Comparison of ENCODE assay signal across 20 mouse cellular contexts in genomic region chr5:24404594-24405360, GRCm38 (mm10). TPM values are rescaled to one million over a fixed set of nuclear protein-coding genes. Genes with fewer than 3 reads are reported as not detected.
A peak's percentile ranks its signal among the peaks of the same experiment; 100 is the strongest.
DNase-seq lines count a peak whose midpoint lies in the region; ATAC-seq and TF ChIP-seq lines count a peak whose summit lies in the region.
"Had no signal": no experiment of that assay in that cellular context is flagged by ENCODE, and none has a peak within 500 bp of the region (broad histone marks: within the 10 kb centered on the region; RNA-seq: fewer than 3 reads in every experiment).

No protein-coding gene starts in this region.

- intact Hi-C loops in gastrocnemius, adult 2 months (cut with DNase I): no loop called here
- intact Hi-C loops in heart, adult 2 months (cut with DNase I): no loop called here

- H3K27ac ChIP-seq in olfactory bulb, adult 2 months (ENCODE audit: insufficient read depth, low read depth, low read length): peak overlapping the region; percentile 42; the same call in 1 of the 2 replicates
- no peak overlapping the region for H3K27ac ChIP-seq in gastrocnemius, adult 2 months
- H3K27ac ChIP-seq in heart, adult 2 months: no peak overlapping the region
- H3K27ac ChIP-seq: heart, embryonic 13.5 days; hindbrain, postnatal 0 days; limb, embryonic 10.5 days; liver, embryonic 15.5 days; midbrain, embryonic 10.5 days; neural tube, embryonic 13.5 days had no signal

- H3K36me3 ChIP-seq in heart, adult 2 months (ENCODE audit: control insufficient read depth, insufficient read depth, low read length): no peaks in the 10 kb centered on the region

- no peak for TF ChIP-seq EP300 in heart, adult 2 months (IDR thresholded peaks at IDR 0.05; ENCODE audit: insufficient read depth, low read depth, low read length)

- peaks cover 24% of the 10 kb centered on the region for H3K4me1 ChIP-seq in olfactory bulb, adult 2 months (ENCODE audit: control insufficient read depth, insufficient read depth, low read length)
- H3K4me1 ChIP-seq in heart, adult 2 months (ENCODE audit: control insufficient read depth, insufficient read depth, low read length): no peaks in the 10 kb centered on the region; the same call in 1 of the 2 replicates
- H3K4me1 ChIP-seq: heart, embryonic 13.5 days had no signal

- H3K4me3 ChIP-seq in olfactory bulb, adult 2 months (ENCODE audit: insufficient read depth, low read depth, low read length): no peak overlapping the region
- H3K4me3 ChIP-seq in gastrocnemius, adult 2 months: no peak overlapping the region
- H3K4me3 ChIP-seq in heart, adult 2 months: no peak overlapping the region
- H3K4me3 ChIP-seq: heart, embryonic 13.5 days; limb, embryonic 10.5 days; liver, embryonic 15.5 days; midbrain, embryonic 10.5 days; neural tube, embryonic 13.5 days had no signal

- H3K9ac ChIP-seq in heart, adult 2 months (ENCODE audit: low read depth, low read length): no peak overlapping the region
- H3K9ac ChIP-seq: heart, embryonic 13.5 days; liver, embryonic 15.5 days; neural tube, embryonic 13.5 days had no signal

- DNase-seq in cerebellum, adult 9-10 months: peak; percentile 26
- DNase-seq in cerebellum, adult 8-10 months: no peak
- peak; percentile 29 for DNase-seq in right cerebral cortex, adult 18-20 months
- no peak for DNase-seq in right cerebral cortex, postnatal 4 days
- DNase-seq in gastrocnemius, adult 2 months: no peak
- DNase-seq in heart, adult 2 months: no peak
- DNase-seq: adrenal gland, postnatal 25 days; cerebellum, postnatal 10 days; heart, postnatal 36 days; kidney, adult 11 months; kidney, postnatal 25 days had no signal

- WGBS in olfactory bulb, adult 2 months: 42% methylated on average over 6 of the region's 6 CpGs
- 67% methylated on average over 6 of the region's 6 CpGs for WGBS in heart, adult 2 months

- no peak for TF ChIP-seq POLR2A in olfactory bulb, adult 2 months (IDR thresholded peaks at IDR 0.05; ENCODE audit: insufficient read depth, low read depth, low read length)
- TF ChIP-seq POLR2A in heart, adult 2 months (IDR thresholded peaks at IDR 0.05; ENCODE audit: insufficient read depth, low read depth, low read length): no peak

- peak; percentile 40; the same call in 1 of the 2 replicates for ATAC-seq in common myeloid progenitor, adult 5-6 weeks (replicated peaks; ENCODE audit: low read depth, poor library complexity, severe bottlenecking)
- ATAC-seq: forebrain, embryonic 14.5 days; hindbrain, postnatal 0 days had no signal

- no peaks in the 10 kb centered on the region for H3K27me3 ChIP-seq in heart, adult 2 months (ENCODE audit: control insufficient read depth, insufficient read depth, low read length)
- H3K27me3 ChIP-seq: heart, embryonic 13.5 days; liver, embryonic 15.5 days; neural tube, embryonic 13.5 days had no signal

- TF ChIP-seq CTCF in olfactory bulb, adult 2 months (IDR thresholded peaks at IDR 0.05; ENCODE audit: insufficient read depth, low read depth, low read length): no peak
- no peak for TF ChIP-seq CTCF in gastrocnemius, adult 2 months (IDR thresholded peaks at IDR 0.05)
- TF ChIP-seq CTCF in heart, adult 2 months (IDR thresholded peaks at IDR 0.05): no peak

- no peaks in the 10 kb centered on the region for H3K79me2 ChIP-seq in heart, adult 2 months (replicated peaks; ENCODE audit: control insufficient read depth, insufficient read depth, low read length)

RNA-seq across cellular contexts. Expression of gene Asic3, which starts 8.4 kb away (rescaled TPM):
- total RNA-seq in common myeloid progenitor, adult 5-6 weeks (2017): not detected in 2 replicates
- polyA plus RNA-seq in olfactory bulb, adult 2 months (2012; ENCODE audit: insufficient read depth, insufficient read length, low replicate concordance, missing spikeins): not detected in 2 replicates
- under 1 TPM; 0.47 to 0.54 TPM for total RNA-seq in gastrocnemius, adult 2 months (2021)
- total RNA-seq in heart, adult 2 months (2021): under 1 TPM in 1 of 2 experiments, not detected in 1; 0.14 TPM
- 0.32 and 0.59 TPM in 2 replicates for polyA plus RNA-seq in heart, adult 2 months (2012; rRNA removed)
- total RNA-seq: heart, postnatal 36 days had no signal
- polyA plus RNA-seq: forebrain, embryonic 14.5 days; liver, embryonic 15.5 days had no signal

RNA-seq across cellular contexts. Expression of gene Abcb8, which starts 11.3 kb away (rescaled TPM):
- 11.5 and 32.2 TPM in 2 replicates for total RNA-seq in common myeloid progenitor, adult 5-6 weeks (2017)
- not detected in 2 replicates for polyA plus RNA-seq in olfactory bulb, adult 2 months (2012; ENCODE audit: insufficient read depth, insufficient read length, low replicate concordance, missing spikeins)
- 10 to 100 TPM; 37.0 to 39.8 TPM for total RNA-seq in gastrocnemius, adult 2 months (2021)
- 10 to 100 TPM; 81.2 to 89.8 TPM for total RNA-seq in heart, adult 2 months (2021)
- polyA plus RNA-seq in heart, adult 2 months (2012; rRNA removed): 148 and 151 TPM in 2 replicates

RNA-seq across cellular contexts. Expression of gene Atg9b, which starts 12.8 kb away (rescaled TPM):
- total RNA-seq in common myeloid progenitor, adult 5-6 weeks (2017): 0.78 and 4.5 TPM in 2 replicates
- polyA plus RNA-seq in olfactory bulb, adult 2 months (2012; ENCODE audit: insufficient read depth, insufficient read length, low replicate concordance, missing spikeins): not detected in 2 replicates
- total RNA-seq in gastrocnemius, adult 2 months (2021): under 1 TPM in 1 of 2 experiments, not detected in 1; 0.06 TPM
- total RNA-seq in heart, adult 2 months (2021): 1 to 10 TPM in 1 of 2 experiments, under 1 TPM in 1; 0.89 to 1.1 TPM
- polyA plus RNA-seq in heart, adult 2 months (2012; rRNA removed): 2.2 and 2.3 TPM in 2 replicates

RNA-seq across cellular contexts. Expression of gene Cdk5, which starts 18.6 kb away (rescaled TPM):
- total RNA-seq in common myeloid progenitor, adult 5-6 weeks (2017): 13.9 and 14.3 TPM in 2 replicates
- not detected in 2 replicates for polyA plus RNA-seq in olfactory bulb, adult 2 months (2012; ENCODE audit: insufficient read depth, insufficient read length, low replicate concordance, missing spikeins)
- 10 to 100 TPM; 10.6 to 11.8 TPM for total RNA-seq in gastrocnemius, adult 2 months (2021)
- total RNA-seq in heart, adult 2 months (2021): 10 to 100 TPM; 19.9 to 21.7 TPM
- 42.7 and 51.8 TPM in 2 replicates for polyA plus RNA-seq in heart, adult 2 months (2012; rRNA removed)

RNA-seq across cellular contexts. Expression of gene Slc4a2, which starts 18.9 kb away (rescaled TPM):
- total RNA-seq in common myeloid progenitor, adult 5-6 weeks (2017): 18.9 and 35.9 TPM in 2 replicates
- polyA plus RNA-seq in olfactory bulb, adult 2 months (2012; ENCODE audit: insufficient read depth, insufficient read length, low replicate concordance, missing spikeins): not detected in 2 replicates
- 10 to 100 TPM; 14.4 to 16.7 TPM for total RNA-seq in gastrocnemius, adult 2 months (2021)
- total RNA-seq in heart, adult 2 months (2021): 10 to 100 TPM; 22.4 to 25.9 TPM
- polyA plus RNA-seq in heart, adult 2 months (2012; rRNA removed): 37.9 and 41.2 TPM in 2 replicates

Comparison
In these comparisons a context has a peak if more than half of its experiments do, and no peak if none do; other contexts are left out.
1. DNase-seq: peak in cerebellum, adult 9-10 months (single experiment) and right cerebral cortex, adult 18-20 months (single experiment); none in cerebellum, adult 8-10 months (single experiment), right cerebral cortex, postnatal 4 days (single experiment), gastrocnemius, adult 2 months (single experiment) and heart, adult 2 months (0 of 2).